Mouse (Mus musculus) heart, embryonic 11.5 days (tissue): ENCODE results near the gene Stk39. TPM values are rescaled to one million over a fixed set of nuclear protein-coding genes. Genes with fewer than 3 reads are reported as not detected.

Source experiments
- ATAC-seq: fragments of 200-750 bp; cut with Nextera tagmentation; replicated peaks from 2 replicates; pipeline ENCODE4 v1.8.0; 2017; ENCODE audit warnings: moderate library complexity; ENCODE audit not compliant: insufficient number of reproducible peaks, low FRiP score, low TSS enrichment
- H3K27ac ChIP-seq: fragments of 300-500 bp; sonication (generic); 2 replicates; pipeline ENCODE4 v1.5.1; 2014; ENCODE audit warnings: mild to moderate bottlenecking, low read depth, low read length
- H3K27me3 ChIP-seq: fragments of 300-500 bp; sonication (generic); 2 replicates; pipeline ENCODE4 v1.6.1; 2014; ENCODE audit warnings: mild to moderate bottlenecking, low read length, mixed read lengths; ENCODE audit not compliant: control insufficient read depth, insufficient read depth
- H3K36me3 ChIP-seq: fragments of 300-500 bp; sonication (generic); 2 replicates; pipeline ENCODE4 v1.6.1; 2014; ENCODE audit warnings: mild to moderate bottlenecking, low read length, moderate library complexity, mixed read lengths; ENCODE audit not compliant: control insufficient read depth, insufficient read depth
- H3K4me1 ChIP-seq: fragments of 300-500 bp; sonication (generic); 2 replicates; pipeline ENCODE4 v1.6.1; 2014; ENCODE audit warnings: low read length; ENCODE audit not compliant: control insufficient read depth, insufficient read depth
- H3K4me2 ChIP-seq: fragments of 300-500 bp; sonication (generic); 2 replicates; pipeline ENCODE4 v1.6.1; 2014; ENCODE audit warnings: mild to moderate bottlenecking, moderate library complexity
- H3K4me3 ChIP-seq: fragments of 300-500 bp; sonication (generic); 2 replicates; pipeline ENCODE4 v1.5.1; 2014; ENCODE audit warnings: low read depth, low read length
- H3K9ac ChIP-seq: fragments of 300-500 bp; sonication (generic); 2 replicates; pipeline ENCODE4 v1.6.1; 2014; ENCODE audit warnings: mild to moderate bottlenecking, low read depth, low read length, moderate library complexity
- H3K9me3 ChIP-seq: fragments of 300-500 bp; sonication (generic); replicated peaks from 2 replicates; pipeline ENCODE4 v1.6.1; 2016; ENCODE audit warnings: low read length; ENCODE audit not compliant: control insufficient read depth
- WGBS: fragments of 180-500 bp; shearing (Covaris S2); extraction: QIAGEN DNeasy Blood & Tissue Kit; methylation state at CpG from one replicate; pipeline ENCODE4 v1.1.7; 2014; ENCODE audit not compliant: insufficient replicate concordance; 5-methylcytosine and 5-hydroxymethylcytosine counted together
- polyA plus RNA-seq: library from polyadenylated mRNA; unstranded; fragments of >200 nt; fragmentation: Nextera tagmentation; extraction: Ambion mirVana; gene quantifications from 2 replicates; pipeline ENCODE4 v1.2.1, GENCODE M21; 2014

Gene Stk39
- polyA plus RNA-seq, 1 experiment from 2014 or later: 58.3 TPM

GRCm38 (mm10) chr2:68426074-68426473 lies 46.0 kb downstream of the Stk39 start:
- peak; percentile 70; the same call in 1 of the 2 replicates for ATAC-seq
- no peak overlapping the region for H3K4me2 ChIP-seq
- H3K27me3 ChIP-seq: no peaks in the 10 kb centered on the region
- H3K4me1 ChIP-seq: peaks cover 36% of the 10 kb centered on the region
- WGBS: 70% methylated on average over 4 of the region's 4 CpGs
- H3K4me3 ChIP-seq: no peak overlapping the region
- H3K9me3 ChIP-seq: no peaks in the 10 kb centered on the region
- H3K27ac ChIP-seq: no peak overlapping the region
- no peak overlapping the region for H3K9ac ChIP-seq
- no peaks in the 10 kb centered on the region for H3K36me3 ChIP-seq

- Histone ChIP-seq H3K4me1 (peaks cover 31% of the 10 kb centered on the region), H3K9ac (no peak overlapping the region), H3K36me3 (no peaks in the 10 kb centered on the region), H3K4me3 (no peak overlapping the region), H3K27me3 (no peaks in the 10 kb centered on the region), H3K27ac (0 out of 2 replicates have a peak overlapping the region, but pooled peaks have one; percentile 24), H3K9me3 (no peaks in the 10 kb centered on the region), H3K4me2 (0 out of 2 replicates have a peak overlapping the region, but pooled peaks have one; percentile 0)
- 27% methylated on average over 6 of the region's 6 CpGs for WGBS
- peak; percentile 53 for ATAC-seq
Measured at GRCm38 (mm10) chr2:68421002-68421401, 51.1 kb downstream of the Stk39 start.

- ATAC-seq: no peak
- 74% methylated on average over 6 of the region's 6 CpGs for WGBS
- Histone ChIP-seq H3K9me3 (no peaks in the 10 kb centered on the region), H3K4me1 (peaks cover 38% of the 10 kb centered on the region), H3K4me2 (no peak overlapping the region), H3K9ac (no peak overlapping the region), H3K27ac (0 out of 2 replicates have a peak overlapping the region, but pooled peaks have one; percentile 24), H3K27me3 (no peaks in the 10 kb centered on the region), H3K4me3 (no peak overlapping the region), H3K36me3 (no peaks in the 10 kb centered on the region)
Measured at GRCm38 (mm10) chr2:68420223-68420622, 51.8 kb downstream of the Stk39 start.

- Histone ChIP-seq H3K4me3 (no peak overlapping the region), H3K27me3 (no peaks in the 10 kb centered on the region), H3K9me3 (no peaks in the 10 kb centered on the region), H3K4me2 (no peak overlapping the region), H3K36me3 (no peaks in the 10 kb centered on the region), H3K9ac (no peak overlapping the region), H3K27ac (0 out of 2 replicates have a peak overlapping the region, but pooled peaks have one; percentile 15), H3K4me1 (peaks cover 38% of the 10 kb centered on the region)
- no peak for ATAC-seq
- WGBS: 65% methylated on average over 7 of the region's 7 CpGs
Measured at GRCm38 (mm10) chr2:68419746-68420145, 52.3 kb downstream of the Stk39 start.

GRCm38 (mm10) chr2:68419165-68419564 lies 52.9 kb downstream of the Stk39 start:
- Histone ChIP-seq H3K9ac (no peak overlapping the region), H3K4me2 (no peak overlapping the region), H3K27ac (no peak overlapping the region), H3K4me1 (peaks cover 38% of the 10 kb centered on the region), H3K27me3 (no peaks in the 10 kb centered on the region), H3K9me3 (no peaks in the 10 kb centered on the region), H3K4me3 (no peak overlapping the region), H3K36me3 (no peaks in the 10 kb centered on the region)
- ATAC-seq: no peak
- WGBS: 88% methylated on average over 7 of the region's 7 CpGs

- 85% methylated on average over 5 of the region's 5 CpGs for WGBS
- Histone ChIP-seq H3K27ac (no peak overlapping the region), H3K4me2 (no peak overlapping the region), H3K4me1 (peaks cover 46% of the 10 kb centered on the region), H3K4me3 (no peak overlapping the region), H3K27me3 (no peaks in the 10 kb centered on the region), H3K36me3 (no peaks in the 10 kb centered on the region), H3K9me3 (no peaks in the 10 kb centered on the region), H3K9ac (no peak overlapping the region)
- ATAC-seq: no peak
Measured at GRCm38 (mm10) chr2:68417081-68417480, 55.0 kb downstream of the Stk39 start.

GRCm38 (mm10) chr2:68415691-68416090 lies 56.4 kb downstream of the Stk39 start:
- H3K4me2 ChIP-seq: peak overlapping the region; percentile 42
- no peaks in the 10 kb centered on the region for H3K36me3 ChIP-seq
- no peaks in the 10 kb centered on the region for H3K27me3 ChIP-seq
- no peaks in the 10 kb centered on the region for H3K9me3 ChIP-seq
- H3K27ac ChIP-seq: peak overlapping the region; percentile 77
- H3K4me1 ChIP-seq: peaks cover 48% of the 10 kb centered on the region
- WGBS: 46% methylated on average over 6 of the region's 6 CpGs
- H3K9ac ChIP-seq: no peak overlapping the region
- no peak overlapping the region for H3K4me3 ChIP-seq
- peak; percentile 62; the same call in 1 of the 2 replicates for ATAC-seq

GRCm38 (mm10) chr2:68412149-68412548 lies 59.9 kb downstream of the Stk39 start:
- 48% methylated on average over 5 of the region's 5 CpGs for WGBS
- no peaks in the 10 kb centered on the region for H3K9me3 ChIP-seq
- H3K4me3 ChIP-seq: no peak overlapping the region
- peaks cover 53% of the 10 kb centered on the region for H3K4me1 ChIP-seq
- no peak for ATAC-seq
- no peaks in the 10 kb centered on the region for H3K27me3 ChIP-seq
- no peak overlapping the region for H3K9ac ChIP-seq
- no peaks in the 10 kb centered on the region; the same call in 1 of the 2 replicates for H3K36me3 ChIP-seq
- H3K27ac ChIP-seq: peak overlapping the region; percentile 66
- H3K4me2 ChIP-seq: no peak overlapping the region

GRCm38 (mm10) chr2:68411201-68411600 lies 60.9 kb downstream of the Stk39 start:
- peak overlapping the region; percentile 66 for H3K27ac ChIP-seq
- no peak for ATAC-seq
- WGBS: 75% methylated on average over 8 of the region's 8 CpGs
- H3K4me2 ChIP-seq: no peak overlapping the region
- H3K4me3 ChIP-seq: no peak overlapping the region
- H3K9ac ChIP-seq: no peak overlapping the region
- H3K27me3 ChIP-seq: no peaks in the 10 kb centered on the region
- peaks cover 58% of the 10 kb centered on the region for H3K4me1 ChIP-seq
- no peaks in the 10 kb centered on the region for H3K9me3 ChIP-seq
- no peaks in the 10 kb centered on the region; the same call in 1 of the 2 replicates for H3K36me3 ChIP-seq
